Mouse (Mus musculus) hindlimb bud, embryonic 11.5 days (tissue): Measurements from ENCODE around the gene Pigs.

Experiments
- DNase-seq: peaks from one replicate; pipeline ENCODE4 v3.0.0-alpha.2; 2012; ENCODE audit warnings: low read depth, low spot score; ENCODE audit errors: extremely low spot score

Gene Pigs

DNA sequence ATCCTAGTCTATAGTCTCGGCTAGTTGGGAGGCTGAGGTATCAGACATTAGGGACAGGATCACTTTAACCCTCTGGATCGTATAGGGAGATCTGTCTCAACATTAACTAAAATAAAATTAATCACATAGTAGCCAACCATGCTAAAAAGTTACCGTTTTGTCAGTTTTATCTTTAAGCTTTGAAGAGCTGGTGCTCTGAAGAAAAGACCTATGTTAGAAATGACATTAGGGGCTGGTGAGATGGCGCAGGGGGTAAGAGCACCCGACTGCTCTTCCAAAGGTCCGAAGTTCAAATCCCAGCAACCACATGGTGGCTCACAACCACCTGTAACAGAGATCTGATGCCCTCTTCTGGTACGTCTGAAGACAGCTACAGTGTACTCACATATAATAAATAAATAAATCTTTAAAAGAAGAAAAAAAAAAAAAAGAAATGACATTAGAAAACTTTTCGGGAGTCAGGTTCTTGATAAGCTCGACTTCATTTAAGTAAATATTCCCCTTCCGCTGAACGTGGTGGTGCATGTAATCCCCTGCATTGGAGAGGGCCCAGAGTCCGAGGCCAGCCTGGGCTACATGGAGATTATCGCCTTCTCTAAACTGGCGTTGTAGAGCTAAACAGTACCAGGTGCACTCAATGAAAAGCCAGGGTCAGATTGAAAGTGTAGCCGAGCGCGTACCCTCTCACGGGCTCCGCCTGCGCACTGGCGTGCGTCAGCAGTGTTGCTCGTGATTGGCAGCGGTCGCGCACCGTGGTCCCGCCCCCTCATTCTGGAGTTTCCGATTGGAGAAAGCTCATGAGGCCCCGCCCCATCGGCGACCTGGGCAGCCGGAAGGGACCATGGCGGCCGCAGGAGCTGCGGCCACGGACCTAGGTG, at the start of gene Pigs:
TSS of gene Pigs (plus strand) at position 782 of the 878 bp plus-strand sequence.
- DNase-seq, result peak; percentile 87

DNA sequence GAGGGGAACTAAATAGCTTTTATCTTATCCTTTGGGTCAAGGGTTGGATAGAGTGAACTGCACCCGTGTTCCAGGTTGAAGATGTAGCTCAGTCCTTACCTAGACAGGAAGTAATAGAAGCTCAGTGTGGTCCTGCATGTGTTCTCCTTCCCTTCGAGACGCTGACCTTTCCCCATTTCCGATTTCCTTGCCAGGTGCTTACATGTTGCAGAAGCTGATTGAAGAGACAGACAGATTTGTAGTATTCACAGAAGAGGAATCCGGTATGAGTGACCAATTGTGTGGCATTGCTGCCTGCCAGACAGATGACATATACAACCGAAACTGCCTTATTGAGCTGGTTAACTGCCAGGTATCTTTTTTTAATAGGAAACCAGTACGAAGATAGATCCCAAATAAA, 49.4 kb upstream of the Pigs start:
- no peak for DNase-seq

GRCm38 (mm10) chr11:78279586-78279985, 48.6 kb upstream of the Pigs start:
- DNase-seq, result no peak

GRCm38 (mm10) chr11:78289146-78289763, 39.0 kb upstream of the Pigs start:
- DNase-seq, result no peak

- DNase-seq, result no peak
These were observed 37.6 kb upstream of the Pigs start, which contains the start of gene BC030499 for GRCm38 (mm10) chr11:78290654-78291053. Gene BC030499, plus strand, starts transcription at chr11:78290841.

DNA sequence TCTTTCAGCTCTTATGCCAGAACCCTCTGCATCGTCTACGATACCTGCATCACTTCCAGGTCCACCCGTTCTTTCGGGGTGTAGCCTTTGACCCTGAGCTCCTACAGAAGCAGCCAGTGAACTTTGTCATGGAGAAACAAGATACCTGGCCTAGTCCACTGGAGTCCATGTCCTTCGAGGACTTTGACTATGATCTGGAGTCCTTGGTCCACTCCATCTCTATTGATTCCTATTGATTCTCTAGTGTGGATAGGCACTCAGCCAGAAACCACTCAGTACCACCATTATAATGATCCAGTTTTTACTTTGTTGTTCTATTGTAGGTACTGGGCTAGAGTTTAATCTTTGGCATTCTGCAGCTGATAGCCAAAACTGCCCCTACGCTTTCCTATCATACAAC, 33.6 kb upstream of the Pigs start:
- DNase-seq, result no peak

DNA sequence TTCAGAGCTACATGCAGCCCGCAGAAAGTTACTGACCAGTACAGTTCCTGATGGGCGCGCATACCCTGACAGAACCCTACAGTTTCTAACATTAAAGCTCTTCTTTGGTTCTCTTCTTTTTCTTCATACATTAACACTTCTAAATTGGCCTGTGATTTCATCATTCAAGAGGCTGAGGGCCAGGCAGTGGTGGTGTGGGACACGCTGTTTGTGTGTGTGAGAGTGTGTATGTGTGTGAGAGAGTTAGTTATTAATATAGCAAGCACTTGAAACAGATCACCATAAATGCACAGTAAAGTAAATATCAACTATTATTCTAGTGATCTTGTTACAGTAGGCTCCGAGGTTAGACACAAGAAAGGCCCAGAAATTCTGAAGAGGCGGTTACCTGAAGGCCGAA, 27.3 kb upstream of the Pigs start:
- DNase-seq, result no peak

- DNase-seq, result peak; percentile 46
These were observed 26.7 kb upstream of the Pigs start, which contains the start of gene Spag5 for GRCm38 (mm10) chr11:78301357-78302084. Gene Spag5, plus strand, starts transcription at chr11:78301529.

DNA sequence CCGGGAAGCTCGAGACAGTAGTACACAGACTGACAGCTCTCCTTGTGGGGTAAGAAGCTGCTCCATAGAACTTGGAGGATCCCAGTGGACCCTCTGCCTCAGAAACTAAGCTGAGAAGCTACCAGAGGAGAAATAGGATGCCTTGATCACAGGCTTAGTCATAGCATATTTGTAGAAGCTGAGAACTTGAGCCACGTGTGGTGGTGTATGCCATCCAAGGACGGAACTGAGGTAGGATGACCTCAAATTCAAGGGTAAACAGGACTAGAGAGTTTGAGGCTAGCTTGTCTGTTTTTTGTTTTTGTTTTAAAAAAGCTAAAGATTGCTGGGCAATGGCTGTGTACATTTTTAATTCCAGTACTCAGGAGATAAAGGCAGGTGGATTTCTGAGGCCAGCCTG, 22.9 kb upstream of the Pigs start:
- DNase-seq, result no peak

DNA sequence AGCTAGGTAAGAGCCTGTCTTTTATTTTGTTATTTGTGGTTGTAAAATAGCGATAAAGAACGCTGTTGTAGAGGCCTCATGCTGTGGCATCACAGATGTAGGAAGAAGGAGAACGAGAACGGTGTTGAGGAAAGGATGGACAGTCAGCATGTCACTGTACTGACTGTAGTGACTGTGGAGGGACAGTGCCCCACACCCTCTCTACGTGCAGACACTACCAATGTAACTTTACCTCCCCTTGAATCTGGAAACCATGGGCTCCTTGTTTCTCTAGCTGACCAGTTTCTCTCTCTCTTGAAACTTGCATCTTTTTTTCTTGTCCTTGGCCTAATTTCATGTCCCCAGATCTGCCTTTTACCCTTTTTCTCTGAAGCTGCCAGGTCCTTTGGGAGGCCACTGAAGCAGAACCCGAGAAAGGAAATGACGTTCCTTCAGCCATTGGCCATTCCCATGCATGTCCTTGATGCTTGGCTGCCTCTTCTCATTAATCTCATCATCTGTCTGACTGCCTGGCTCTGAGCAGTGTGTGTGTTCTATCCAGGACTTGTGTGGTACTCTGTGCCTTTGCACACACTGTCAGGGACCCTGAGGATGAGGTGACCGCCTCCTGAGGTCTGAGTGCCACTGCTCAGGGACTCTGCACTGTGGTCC, 17.2 kb upstream of the Pigs start:
- no peak for DNase-seq

GRCm38 (mm10) chr11:78313662-78314061, 14.6 kb upstream of the Pigs start:
- no peak for DNase-seq

GRCm38 (mm10) chr11:78318411-78318810, 9.8 kb upstream of the Pigs start:
- DNase-seq, result no peak

DNA sequence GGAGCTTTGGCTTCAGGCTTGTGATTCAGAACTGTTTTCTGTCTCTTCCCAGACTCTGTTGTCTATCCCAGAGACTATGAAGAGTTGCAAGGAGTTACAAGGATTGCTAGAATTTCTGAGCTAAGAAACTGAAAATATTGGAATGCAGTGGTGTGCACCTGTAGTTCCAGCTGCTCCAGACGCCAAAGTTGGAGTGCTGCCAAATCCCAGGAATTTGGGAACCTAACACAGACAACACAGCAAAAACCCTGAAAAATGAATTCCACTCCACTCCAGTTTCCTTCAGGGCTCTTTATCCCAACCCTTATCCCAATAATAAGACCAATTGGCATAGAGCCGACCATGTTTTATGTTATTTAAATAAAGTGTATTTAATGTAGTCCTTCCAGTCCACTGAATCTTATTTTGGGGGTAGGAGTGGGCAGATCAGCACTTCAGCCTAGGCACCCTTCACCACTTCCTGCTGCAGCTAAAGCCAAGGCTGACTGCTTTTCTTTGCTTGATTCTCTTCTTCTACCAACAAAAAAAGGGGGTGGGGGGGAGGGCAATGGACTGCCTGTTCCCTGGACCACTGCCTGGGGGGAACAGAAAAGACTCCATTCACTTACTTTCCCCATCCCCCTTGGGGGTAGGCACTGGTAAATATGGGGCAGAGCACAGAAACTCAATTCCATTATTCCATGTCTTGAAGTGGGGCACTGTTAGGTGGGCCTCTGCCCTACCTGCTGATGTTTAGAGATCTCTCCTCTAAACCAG, 6.0 kb upstream of the Pigs start:
- no peak for DNase-seq

GRCm38 (mm10) chr11:78322860-78323259, 5.4 kb upstream of the Pigs start, which contains the start of gene Aldoc:
Gene Aldoc, plus strand, starts transcription at chr11:78322968.
- no peak for DNase-seq

GRCm38 (mm10) chr11:78324000-78324785, 4.0 kb upstream of the Pigs start:
- DNase-seq, result no peak

DNA sequence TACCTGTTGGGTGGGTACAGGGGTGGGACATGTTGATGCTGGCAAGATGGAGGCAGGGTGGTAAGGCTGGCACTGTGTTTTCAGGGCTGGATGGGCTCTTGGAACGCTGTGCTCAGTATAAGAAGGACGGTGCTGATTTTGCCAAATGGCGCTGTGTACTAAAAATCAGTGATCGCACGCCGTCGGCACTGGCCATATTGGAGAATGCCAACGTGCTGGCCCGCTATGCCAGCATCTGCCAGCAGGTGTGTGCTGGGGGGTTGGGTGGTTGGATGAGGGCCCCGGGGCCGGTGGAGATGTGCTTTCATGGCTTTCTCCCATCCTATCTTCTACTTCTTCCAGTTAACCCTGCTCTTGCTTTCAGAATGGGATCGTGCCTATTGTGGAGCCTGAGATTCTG, 3.2 kb upstream of the Pigs start:
- DNase-seq, result no peak

- no peak for DNase-seq
These were observed 1.0 kb upstream of the Pigs start for GRCm38 (mm10) chr11:78327215-78327614.

DNA sequence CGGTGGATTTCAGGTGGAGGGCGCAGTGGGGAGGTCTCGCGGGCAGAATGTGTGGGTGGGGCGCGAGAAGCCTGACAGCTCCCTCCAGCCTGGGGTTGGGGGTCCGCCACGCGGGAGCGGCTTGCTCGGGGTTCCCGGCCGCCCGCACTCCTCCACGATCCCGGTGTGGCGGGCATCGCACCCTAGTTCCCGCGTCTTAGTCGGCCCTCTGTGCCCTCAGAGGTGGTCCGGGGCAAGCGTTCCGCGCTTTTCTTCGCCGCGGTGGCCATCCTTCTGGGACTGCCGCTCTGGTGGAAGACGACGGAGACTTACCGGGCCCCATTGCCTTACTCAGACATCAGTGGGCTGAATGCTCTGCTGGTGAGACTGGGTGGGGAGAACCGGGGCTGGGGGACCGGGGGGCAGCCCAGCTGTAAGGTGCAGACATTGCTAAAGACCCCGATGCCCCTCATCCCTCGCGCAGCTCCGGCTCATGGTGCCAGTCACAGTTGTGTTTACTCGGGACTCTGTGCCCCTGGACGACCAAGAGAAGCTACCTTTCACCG, 369 bp downstream of the Pigs start:
- no peak for DNase-seq

GRCm38 (mm10) chr11:78332676-78333075, 4.5 kb downstream of the Pigs start:
- DNase-seq, result no peak
